Mouse (Mus musculus) left cerebral cortex, postnatal 4 days (tissue): ENCODE results near the gene Polr3gl. TPM values are rescaled to one million over a fixed set of nuclear protein-coding genes. Genes with fewer than 3 reads are reported as not detected.

Experiments used
- DNase-seq: peaks from one replicate; pipeline ENCODE4 v3.0.0-alpha.2; 2022
- intact Hi-C: fragments of 180-260 bp; cut with DNase I; formaldehyde crosslinking; loops from one replicate; pipeline ENCODE4 v1.15.1; 2025
- total RNA-seq, 2 experiments: library from RNA; stranded (reverse); gene quantifications; 2 replicates each; pipeline ENCODE4 v1.2.3; 2021

Polr3gl gene
- total RNA-seq, 2 experiments from 2014 or later, result 28.0 to 28.1 TPM

GRCm38 (mm10) chr3:96559398-96559910 lies 34.5 kb downstream of the Polr3gl start:
- DNase-seq, result no peak
- intact Hi-C loops, result no loop called here

- no peak for DNase-seq
- intact Hi-C loops, result loop anchor here (1.0 kb wide), 1 partner anchor 18 kb away; the partner anchor contains the start of gene Gm16253
These were observed 35.2 kb downstream of the Polr3gl start for GRCm38 (mm10) chr3:96558668-96559196.

GRCm38 (mm10) chr3:96558159-96558558 lies 35.8 kb downstream of the Polr3gl start:
- DNase-seq, result no peak

GRCm38 (mm10) chr3:96557694-96558093 lies 36.3 kb downstream of the Polr3gl start, which contains the start of gene Txnip:
Txnip (plus strand) TSS chr3:96557957.
- peak; percentile 99 for DNase-seq
- intact Hi-C loops, result loop anchor here (1.0 kb wide), 1 partner anchor 19 kb away; the partner anchor contains the start of gene Gm16253

More at GRCm38 (mm10) chr3:96558159-96558558, 35.8 kb downstream of the Polr3gl start:
- intact Hi-C loops, result loop anchor here (1.0 kb wide), 1 partner anchor 18 kb away; the partner anchor contains the start of gene Gm16253

- intact Hi-C loops, result no loop called here
- no peak for DNase-seq
These were observed 37.0 kb downstream of the Polr3gl start for GRCm38 (mm10) chr3:96556651-96557635.

GRCm38 (mm10) chr3:96555999-96556614 lies 37.9 kb downstream of the Polr3gl start:
- no peak for DNase-seq
- intact Hi-C loops, result no loop called here

- peak; percentile 79 for DNase-seq
- intact Hi-C loops, result no loop called here
These were observed 38.9 kb downstream of the Polr3gl start for GRCm38 (mm10) chr3:96555041-96555596.

GRCm38 (mm10) chr3:96554251-96554650 lies 39.7 kb downstream of the Polr3gl start:
- intact Hi-C loops, result no loop called here
- no peak for DNase-seq

GRCm38 (mm10) chr3:96553601-96554000 lies 40.4 kb downstream of the Polr3gl start:
- intact Hi-C loops, result no loop called here
- no peak for DNase-seq

- intact Hi-C loops, result loop anchor here (2.0 kb wide), 1 partner anchor 29 kb away; no protein-coding TSS in a partner anchor
- no peak for DNase-seq
These were observed 42.1 kb downstream of the Polr3gl start for GRCm38 (mm10) chr3:96551890-96552289.

- DNase-seq, result peak; percentile 48
- intact Hi-C loops, result loop anchor here (2.0 kb wide), 1 partner anchor 30 kb away; no protein-coding TSS in a partner anchor
These were observed 42.8 kb downstream of the Polr3gl start for GRCm38 (mm10) chr3:96551203-96551602.

GRCm38 (mm10) chr3:96549346-96549745 lies 44.6 kb downstream of the Polr3gl start:
- no peak for DNase-seq
- intact Hi-C loops, result loop anchor here (10.0 kb wide), 1 partner anchor 85 kb away; the partner anchor contains the start of genes Gm42957 and Pex11b

- DNase-seq, result no peak
- intact Hi-C loops, result loop anchor here (10.0 kb wide), 1 partner anchor 86 kb away; the partner anchor contains the start of genes Gm42957 and Pex11b
These were observed 45.2 kb downstream of the Polr3gl start for GRCm38 (mm10) chr3:96548824-96549223.

GRCm38 (mm10) chr3:96547389-96547960 lies 46.5 kb downstream of the Polr3gl start:
- DNase-seq, result peak; percentile 82

GRCm38 (mm10) chr3:96546880-96547279 lies 47.1 kb downstream of the Polr3gl start:
- no peak for DNase-seq
- intact Hi-C loops, result loop anchor here (10.0 kb wide), 1 partner anchor 88 kb away; the partner anchor contains the start of genes Gm42957 and Pex11b

More at GRCm38 (mm10) chr3:96547389-96547960, 46.5 kb downstream of the Polr3gl start:
- intact Hi-C loops, result loop anchor here (10.0 kb wide), 1 partner anchor 87 kb away; the partner anchor contains the start of genes Gm42957 and Pex11b

- intact Hi-C loops, result loop anchor here (10.0 kb wide), 1 partner anchor 89 kb away; the partner anchor contains the start of genes Gm42957 and Pex11b
These were observed 48.4 kb downstream of the Polr3gl start for GRCm38 (mm10) chr3:96545565-96545964.

GRCm38 (mm10) chr3:96543345-96543744 lies 50.6 kb downstream of the Polr3gl start:
- intact Hi-C loops, result loop anchor here (10.0 kb wide), 1 partner anchor 91 kb away; the partner anchor contains the start of genes Gm42957 and Pex11b
- DNase-seq, result no peak

More at GRCm38 (mm10) chr3:96545565-96545964, 48.4 kb downstream of the Polr3gl start:
- no peak for DNase-seq

GRCm38 (mm10) chr3:96542554-96542953 lies 51.4 kb downstream of the Polr3gl start:
- intact Hi-C loops, result loop anchor here (10.0 kb wide), 1 partner anchor 92 kb away; the partner anchor contains the start of genes Gm42957 and Pex11b
- DNase-seq, result no peak
